Mouse (Mus musculus): ENCODE data around the gene Hist1h2bj. TPM values are rescaled to one million over a fixed set of nuclear protein-coding genes. Genes with fewer than 3 reads are reported as not detected.
A peak's percentile ranks its signal among the peaks of the same experiment; 100 is the strongest.

The Hist1h2bj gene
- polyA plus RNA-seq, 1 experiment from 2014 or later = 4.1 TPM

- Histone ChIP-seq H3K4me1 (ENCODE audit: control insufficient read depth, insufficient read depth, low read length) (peaks cover 6% of the 10 kb centered on the region; the same call in 1 of the 2 replicates), H3K27ac (replicated peaks; ENCODE audit: low read depth, low read length) (no peak overlapping the region), H3K9ac (replicated peaks; ENCODE audit: low read length) (no peak overlapping the region), H3K36me3 (ENCODE audit: control insufficient read depth, insufficient read depth, low read length) (no peaks in the 10 kb centered on the region), H3K27me3 (ENCODE audit: control insufficient read depth, insufficient read depth, low read length) (peaks cover 47% of the 10 kb centered on the region), H3K4me2 (ENCODE audit: low read length) (peak overlapping the region; percentile 58), H3K9me3 (ENCODE audit: control insufficient read depth, low read length) (no peaks in the 10 kb centered on the region), H3K4me3 (replicated peaks; ENCODE audit: low read depth, low read length) (peak overlapping the region; percentile 33)
- WGBS = under 1% methylated on average over 11 of the region's 11 CpGs
- DNase-seq = peak; percentile 51
- no peak for ATAC-seq (ENCODE audit: low FRiP score, low TSS enrichment)
Measured at GRCm38 (mm10) chr13:22021581-22021980, 21.4 kb upstream of the Hist1h2bj start.

GRCm38 (mm10) chr13:22022241-22022640, 20.8 kb upstream of the Hist1h2bj start:
- Histone ChIP-seq H3K27me3 (ENCODE audit: control insufficient read depth, insufficient read depth, low read length) (peaks cover 43% of the 10 kb centered on the region), H3K4me2 (ENCODE audit: low read length) (peak overlapping the region; percentile 58), H3K9ac (replicated peaks; ENCODE audit: low read length) (no peak overlapping the region), H3K9me3 (ENCODE audit: control insufficient read depth, low read length) (no peaks in the 10 kb centered on the region), H3K36me3 (ENCODE audit: control insufficient read depth, insufficient read depth, low read length) (no peaks in the 10 kb centered on the region), H3K27ac (replicated peaks; ENCODE audit: low read depth, low read length) (no peak overlapping the region), H3K4me1 (ENCODE audit: control insufficient read depth, insufficient read depth, low read length) (peaks cover 6% of the 10 kb centered on the region; the same call in 1 of the 2 replicates), H3K4me3 (replicated peaks; ENCODE audit: low read depth, low read length) (peak overlapping the region; percentile 33)
- ATAC-seq (ENCODE audit: low FRiP score, low TSS enrichment) (peak; percentile 78), DNase-seq (peak; percentile 89)
- 1% methylated on average over 9 of the region's 9 CpGs for WGBS

GRCm38 (mm10) chr13:22026058-22027031, 16.7 kb upstream of the Hist1h2bj start:
- Histone ChIP-seq H3K27me3 (ENCODE audit: control insufficient read depth, insufficient read depth, low read length) (peaks cover 8% of the 10 kb centered on the region; the same call in 1 of the 2 replicates), H3K4me3 (replicated peaks; ENCODE audit: low read depth, low read length) (peak overlapping the region; percentile 37), H3K9me3 (ENCODE audit: control insufficient read depth, low read length) (no peaks in the 10 kb centered on the region), H3K4me2 (ENCODE audit: low read length) (peak overlapping the region; percentile 55), H3K27ac (replicated peaks; ENCODE audit: low read depth, low read length) (0 out of 2 replicates have a peak overlapping the region, but pooled peaks have one; percentile 14), H3K9ac (replicated peaks; ENCODE audit: low read length) (peak overlapping the region; percentile 29; the same call in 1 of the 2 replicates), H3K4me1 (ENCODE audit: control insufficient read depth, insufficient read depth, low read length) (no peaks in the 10 kb centered on the region), H3K36me3 (ENCODE audit: control insufficient read depth, insufficient read depth, low read length) (no peaks in the 10 kb centered on the region)
- ATAC-seq (ENCODE audit: low FRiP score, low TSS enrichment) (0 out of 2 replicates have a peak, but pooled peaks have one; percentile 65), DNase-seq (peak; percentile 95)
- 2% methylated on average over 35 of the region's 35 CpGs for WGBS

- Histone ChIP-seq H3K27ac (replicated peaks; ENCODE audit: low read depth, low read length) (peak overlapping the region; percentile 72; the same call in 1 of the 2 replicates), H3K36me3 (ENCODE audit: control insufficient read depth, insufficient read depth, low read length) (no peaks in the 10 kb centered on the region), H3K4me1 (ENCODE audit: control insufficient read depth, insufficient read depth, low read length) (no peaks in the 10 kb centered on the region), H3K4me2 (ENCODE audit: low read length) (peak overlapping the region; percentile 65), H3K9ac (replicated peaks; ENCODE audit: low read length) (peak overlapping the region; percentile 54), H3K4me3 (replicated peaks; ENCODE audit: low read depth, low read length) (peak overlapping the region; percentile 45), H3K9me3 (ENCODE audit: control insufficient read depth, low read length) (no peaks in the 10 kb centered on the region), H3K27me3 (ENCODE audit: control insufficient read depth, insufficient read depth, low read length) (no peaks in the 10 kb centered on the region)
- DNase-seq (peak; percentile 95), ATAC-seq (ENCODE audit: low FRiP score, low TSS enrichment) (peak; percentile 76)
- WGBS = under 1% methylated on average over 40 of the region's 40 CpGs
Measured at GRCm38 (mm10) chr13:22028673-22029460, 14.1 kb upstream of the Hist1h2bj start.

GRCm38 (mm10) chr13:22029928-22030327, 13.1 kb upstream of the Hist1h2bj start:
- DNase-seq (peak; percentile 51), ATAC-seq (ENCODE audit: low FRiP score, low TSS enrichment) (no peak)
- Histone ChIP-seq H3K4me1 (ENCODE audit: control insufficient read depth, insufficient read depth, low read length) (peaks cover 4% of the 10 kb centered on the region; the same call in 1 of the 2 replicates), H3K36me3 (ENCODE audit: control insufficient read depth, insufficient read depth, low read length) (no peaks in the 10 kb centered on the region), H3K4me3 (replicated peaks; ENCODE audit: low read depth, low read length) (no peak overlapping the region), H3K27ac (replicated peaks; ENCODE audit: low read depth, low read length) (no peak overlapping the region), H3K27me3 (ENCODE audit: control insufficient read depth, insufficient read depth, low read length) (no peaks in the 10 kb centered on the region), H3K9me3 (ENCODE audit: control insufficient read depth, low read length) (no peaks in the 10 kb centered on the region), H3K9ac (replicated peaks; ENCODE audit: low read length) (no peak overlapping the region), H3K4me2 (ENCODE audit: low read length) (no peak overlapping the region)
- 21% methylated on average over 8 of the region's 8 CpGs for WGBS

- DNase-seq (peak; percentile 85), ATAC-seq (ENCODE audit: low FRiP score, low TSS enrichment) (no peak)
- WGBS = 13% methylated on average over 4 of the region's 4 CpGs
Measured at GRCm38 (mm10) chr13:22030493-22030892, 12.5 kb upstream of the Hist1h2bj start.

GRCm38 (mm10) chr13:22033741-22034442, 9.1 kb upstream of the Hist1h2bj start:
- no peak overlapping the region for H3K4me3 ChIP-seq (replicated peaks; ENCODE audit: low read depth, low read length)

More at GRCm38 (mm10) chr13:22030493-22030892, 12.5 kb upstream of the Hist1h2bj start:
- H3K27ac ChIP-seq (replicated peaks; ENCODE audit: low read depth, low read length) = no peak overlapping the region
- peaks cover 5% of the 10 kb centered on the region; the same call in 1 of the 2 replicates for H3K4me1 ChIP-seq (ENCODE audit: control insufficient read depth, insufficient read depth, low read length)
- H3K36me3 ChIP-seq (ENCODE audit: control insufficient read depth, insufficient read depth, low read length) = no peaks in the 10 kb centered on the region
- H3K4me3 ChIP-seq (replicated peaks; ENCODE audit: low read depth, low read length) = no peak overlapping the region
- H3K4me2 ChIP-seq (ENCODE audit: low read length) = no peak overlapping the region
- H3K27me3 ChIP-seq (ENCODE audit: control insufficient read depth, insufficient read depth, low read length) = no peaks in the 10 kb centered on the region
- H3K9me3 ChIP-seq (ENCODE audit: control insufficient read depth, low read length) = no peaks in the 10 kb centered on the region
- H3K9ac ChIP-seq (replicated peaks; ENCODE audit: low read length) = no peak overlapping the region

More at GRCm38 (mm10) chr13:22033741-22034442, 9.1 kb upstream of the Hist1h2bj start:
- peak overlapping the region; percentile 67 for H3K4me2 ChIP-seq (ENCODE audit: low read length)
- H3K27ac ChIP-seq (replicated peaks; ENCODE audit: low read depth, low read length) = no peak overlapping the region
- ATAC-seq (ENCODE audit: low FRiP score, low TSS enrichment) = no peak
- H3K36me3 ChIP-seq (ENCODE audit: control insufficient read depth, insufficient read depth, low read length) = no peaks in the 10 kb centered on the region
- H3K27me3 ChIP-seq (ENCODE audit: control insufficient read depth, insufficient read depth, low read length) = no peaks in the 10 kb centered on the region
- WGBS = 52% methylated on average over 5 of the region's 5 CpGs
- no peak for DNase-seq
- H3K4me1 ChIP-seq (ENCODE audit: control insufficient read depth, insufficient read depth, low read length) = peaks cover 12% of the 10 kb centered on the region
- no peaks in the 10 kb centered on the region for H3K9me3 ChIP-seq (ENCODE audit: control insufficient read depth, low read length)
- no peak overlapping the region for H3K9ac ChIP-seq (replicated peaks; ENCODE audit: low read length)
